Mouse (Mus musculus): ENCODE data around the gene Usmg5.

Gene Usmg5

DNA sequence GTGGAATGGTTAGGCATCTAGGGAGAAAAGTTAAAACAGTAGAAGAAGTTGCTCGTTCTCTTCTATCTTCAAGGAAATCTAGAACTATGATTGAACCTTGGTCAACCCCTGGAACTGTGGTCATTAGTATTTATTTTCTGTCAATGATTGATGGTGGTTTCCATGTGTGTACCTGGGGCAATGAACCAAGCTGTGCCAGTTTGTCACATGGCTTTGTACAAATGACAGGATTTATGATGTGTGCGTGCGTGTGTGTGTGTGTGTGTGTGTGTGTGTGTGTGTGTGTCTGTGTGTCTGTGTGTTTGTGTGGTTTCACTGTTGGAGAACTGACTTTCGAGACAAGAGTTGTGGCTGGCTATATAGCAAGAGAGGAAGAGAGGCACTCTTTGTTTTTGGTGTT is 37.0 kb downstream of the Usmg5 start:
- no peak for DNase-seq (ENCODE audit: low spot score)

DNA sequence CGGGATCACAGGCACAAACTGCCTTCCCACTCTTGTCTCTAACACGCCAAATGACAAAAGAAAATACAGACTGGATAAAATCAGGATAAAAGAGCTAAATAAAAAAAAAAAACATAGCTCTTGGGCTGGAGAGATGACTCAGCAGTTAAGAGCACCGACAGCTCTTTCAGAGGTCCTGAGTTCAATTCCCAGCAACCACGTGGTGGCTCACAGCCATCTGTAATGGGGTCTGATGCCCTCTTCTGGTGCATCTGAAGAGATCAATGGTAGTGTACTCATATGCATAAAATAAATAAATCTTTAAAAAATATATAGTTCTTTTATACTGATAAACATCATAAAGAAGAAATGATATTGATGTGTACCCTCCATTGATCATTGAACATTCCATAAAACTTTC is 37.5 kb downstream of the Usmg5 start:
- no peak for DNase-seq (ENCODE audit: low spot score)

DNA sequence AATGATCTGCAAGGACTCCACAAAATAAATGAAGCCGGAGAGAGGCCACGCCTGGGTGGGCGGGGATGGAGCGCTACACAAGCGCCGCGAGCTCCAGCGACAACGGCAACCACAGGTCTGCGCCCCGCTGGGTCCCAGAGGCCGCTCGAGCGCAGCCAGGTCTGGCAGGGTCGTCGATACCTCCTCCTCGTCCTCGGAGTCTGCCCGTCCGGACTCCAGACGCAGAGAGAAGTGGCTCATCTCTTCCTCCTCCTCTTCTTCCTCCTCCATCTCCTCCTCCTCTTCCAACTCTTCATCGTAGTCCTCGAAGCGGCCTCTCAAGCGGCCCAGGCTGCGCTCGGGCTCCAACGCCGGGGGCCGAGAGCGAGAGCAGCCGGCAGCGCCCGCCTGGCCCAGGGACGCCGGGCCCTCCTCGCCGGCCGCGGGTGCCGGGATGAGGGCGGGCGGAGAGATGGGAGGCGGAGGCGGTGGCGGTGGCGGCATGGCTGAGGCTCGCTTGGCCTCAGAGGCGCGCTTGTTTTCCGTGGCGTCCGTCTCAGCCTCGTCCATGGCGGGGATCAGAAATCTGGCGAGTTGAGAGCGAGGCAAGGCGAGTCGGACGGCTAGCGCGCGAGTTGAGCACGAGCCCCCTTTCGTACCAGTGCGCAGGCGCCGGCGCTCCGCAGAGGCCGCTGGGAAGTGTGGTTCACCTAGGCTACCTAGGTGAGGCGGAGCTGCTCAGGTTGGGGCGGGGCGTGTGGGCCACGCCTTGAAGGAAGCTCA is 40.0 kb downstream of the Usmg5 start, which contains the start of gene Pcgf6:
Gene Pcgf6, minus strand, starts transcription at position 636 of the 762 bp plus-strand sequence.
- peak; percentile 89 for DNase-seq (ENCODE audit: low spot score)

DNA sequence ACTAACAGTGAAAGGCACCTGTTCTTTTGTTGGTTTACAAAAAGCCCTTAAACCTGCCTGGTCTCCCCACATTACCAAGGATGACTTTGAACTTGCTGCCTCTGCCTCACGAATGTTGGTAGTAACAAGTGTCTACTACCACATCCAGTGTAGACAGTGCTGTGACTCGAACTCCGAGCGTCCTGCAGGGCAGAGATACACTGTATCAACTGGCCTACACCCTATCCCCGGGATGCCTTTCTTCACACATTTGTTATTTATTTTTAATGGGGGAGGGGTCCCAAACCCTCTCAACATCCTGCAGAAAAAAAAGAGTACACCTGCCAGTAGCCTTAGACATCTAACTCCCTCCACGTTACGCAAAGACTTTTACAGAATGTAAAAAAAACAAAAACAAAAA is 40.6 kb downstream of the Usmg5 start:
- DNase-seq (ENCODE audit: low spot score) = peak; percentile 76

DNA sequence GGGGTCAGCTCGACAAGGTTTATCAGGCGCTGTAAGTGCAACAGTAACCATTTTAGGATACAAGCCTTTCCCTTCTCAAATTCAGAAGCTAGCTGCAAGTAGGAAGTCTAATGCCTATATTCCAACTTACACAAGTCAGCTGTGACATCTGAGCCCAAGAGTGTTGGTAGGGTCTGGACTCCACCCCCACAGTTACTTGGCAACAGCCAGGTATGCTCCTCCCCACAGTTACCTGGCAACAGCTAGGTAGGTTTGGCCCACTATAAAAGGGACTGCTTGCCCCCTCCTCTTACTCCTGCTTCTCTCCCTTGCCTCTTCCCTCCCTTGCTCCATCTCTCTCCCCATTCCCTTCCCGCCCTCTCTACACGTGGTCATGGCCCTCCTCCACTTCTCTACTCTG is 41.4 kb downstream of the Usmg5 start:
- DNase-seq (ENCODE audit: low spot score) = no peak

DNA sequence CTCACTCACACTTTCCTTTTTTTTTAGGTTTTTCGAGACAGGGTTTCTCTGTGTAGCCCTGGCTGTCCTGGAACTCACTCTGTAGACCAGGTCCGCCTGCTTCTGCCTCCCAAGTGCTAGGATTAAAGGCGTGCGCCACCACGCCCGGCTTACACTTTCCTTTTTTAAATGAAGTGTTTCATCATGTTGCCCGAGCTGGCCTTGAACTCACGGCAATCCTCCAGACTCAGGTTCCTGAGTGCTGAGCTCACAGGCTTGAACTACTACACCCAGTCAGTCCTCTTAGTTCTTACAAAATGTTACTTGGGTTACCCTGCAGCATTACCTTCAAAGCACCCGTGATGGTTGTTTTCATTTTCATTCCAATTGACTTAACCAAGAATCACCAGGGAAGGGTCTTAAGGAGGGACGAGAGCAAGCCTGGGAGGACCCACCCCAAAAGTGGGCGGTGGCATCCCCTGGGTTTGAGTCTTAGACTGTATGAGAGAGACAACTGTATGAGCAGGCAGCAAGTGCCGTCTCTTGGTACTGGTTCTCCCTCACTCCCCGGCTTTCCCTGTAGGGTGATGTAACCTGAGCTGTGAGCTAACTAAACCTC is 43.1 kb downstream of the Usmg5 start:
- DNase-seq (ENCODE audit: low spot score) = no peak

DNA sequence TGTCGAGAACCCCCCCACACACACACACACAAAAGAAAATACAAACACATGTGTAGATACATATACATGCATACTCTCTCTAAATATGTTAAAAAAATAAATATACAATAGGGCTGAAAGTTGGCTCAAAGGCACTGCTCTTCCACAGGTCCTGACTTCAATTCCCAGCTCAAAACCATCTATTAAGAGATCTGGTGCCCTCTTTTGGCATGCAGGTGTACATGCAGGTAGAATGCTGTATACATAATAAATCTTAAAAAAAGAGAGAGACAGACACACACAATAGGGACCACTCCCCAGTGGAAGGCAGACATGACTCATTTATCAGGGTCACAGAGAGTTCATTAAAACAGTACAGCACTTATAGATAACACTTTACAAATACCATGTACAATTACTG is 44.1 kb downstream of the Usmg5 start:
- DNase-seq (ENCODE audit: low spot score) = no peak

DNA sequence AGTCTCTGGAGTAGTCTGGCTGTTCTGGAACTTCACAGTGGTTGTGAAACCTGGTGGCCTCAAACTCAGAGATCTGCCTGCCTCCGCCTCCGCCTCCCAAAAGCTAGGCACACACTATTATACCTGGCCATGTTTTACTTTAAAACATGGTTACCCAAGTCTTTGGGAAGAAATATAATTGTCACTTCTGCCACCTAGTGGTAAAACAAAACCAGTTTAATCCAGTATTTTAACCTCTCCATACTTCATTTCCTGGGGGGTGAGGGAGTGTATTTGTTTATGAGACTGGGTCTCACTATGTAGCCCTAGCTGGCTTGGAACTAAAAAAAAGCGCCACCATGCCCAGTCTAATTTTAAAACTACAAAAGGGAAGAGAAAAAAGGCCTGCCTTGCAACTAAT is 46.8 kb downstream of the Usmg5 start:
- DNase-seq (ENCODE audit: low spot score) = no peak

DNA sequence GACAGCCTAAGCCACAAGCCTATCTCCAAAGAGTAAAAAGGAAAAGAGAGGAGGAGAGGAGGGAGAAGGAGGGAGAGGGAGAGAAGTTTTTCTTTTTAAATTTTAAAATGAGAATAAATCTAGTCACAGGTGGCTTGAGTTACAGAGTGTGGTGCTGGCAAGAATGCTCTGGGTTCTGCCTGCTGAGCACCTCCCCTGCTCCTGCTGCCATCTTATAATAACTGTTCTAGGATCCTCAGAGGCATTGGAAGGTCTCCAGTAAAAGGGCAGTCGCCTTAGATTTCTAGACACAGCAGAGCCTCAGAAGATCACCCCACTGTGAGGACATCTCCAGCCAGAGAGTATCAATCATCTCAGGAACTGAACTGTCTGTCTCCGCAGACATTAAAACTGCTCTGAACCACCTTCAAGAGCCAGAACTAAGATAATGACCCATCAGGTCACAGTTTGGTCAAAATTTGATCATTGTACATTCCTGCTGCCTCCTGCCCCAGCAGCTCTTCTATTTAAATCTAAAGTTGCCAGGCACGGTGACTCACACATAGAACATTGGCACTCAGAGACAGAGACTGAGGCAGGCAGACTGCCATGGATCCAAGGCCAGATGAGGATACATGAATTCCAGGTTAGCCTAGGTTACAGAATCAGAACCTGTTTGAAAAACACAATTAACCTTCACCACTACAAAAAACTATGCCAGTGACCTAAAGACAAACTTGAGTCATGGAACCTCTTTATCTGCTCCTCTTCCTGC is 49.5 kb downstream of the Usmg5 start:
- no peak for DNase-seq (ENCODE audit: low spot score)

DNA sequence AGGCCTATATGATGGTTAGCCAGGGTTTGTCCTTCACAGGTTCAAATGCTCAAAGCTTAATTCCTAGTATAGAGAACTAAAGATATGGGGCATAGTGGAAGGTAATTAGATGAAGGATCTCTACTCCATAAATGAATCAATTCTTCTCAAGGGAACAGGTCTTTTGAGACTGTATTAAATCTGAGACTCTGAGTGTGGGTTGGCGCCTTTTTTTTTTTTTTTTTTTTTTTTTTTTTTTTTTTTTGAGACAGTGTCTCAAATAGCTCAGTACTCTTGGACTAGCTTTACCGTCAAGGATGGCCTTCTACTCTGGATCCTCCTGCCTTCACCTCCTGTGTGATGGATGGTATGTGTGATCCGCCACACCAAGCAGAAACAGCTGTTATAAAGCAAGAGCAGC is 53.9 kb downstream of the Usmg5 start:
- DNase-seq (ENCODE audit: low spot score) = no peak

DNA sequence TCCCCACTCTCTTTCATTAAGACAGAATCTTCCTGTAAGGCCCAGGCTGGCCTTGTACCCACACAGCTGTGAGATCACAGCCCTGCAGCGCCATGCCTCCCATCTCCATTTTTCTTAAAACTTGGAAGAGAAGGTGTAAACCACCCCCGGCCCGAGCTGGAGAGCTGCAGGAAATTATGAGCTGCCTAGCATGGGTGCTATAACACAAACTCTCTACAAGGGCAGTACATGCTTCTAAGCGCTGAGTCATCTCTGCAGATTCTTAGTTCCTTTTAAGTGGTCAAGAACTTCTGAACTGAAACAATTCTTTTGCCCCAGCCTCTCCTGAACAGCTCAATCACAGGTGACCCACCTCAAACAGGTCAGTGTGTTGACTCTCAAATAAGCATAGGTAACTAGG is 55.5 kb downstream of the Usmg5 start:
- no peak for DNase-seq (ENCODE audit: low spot score)

Data from testis, postnatal 14 days (tissue).